In the genomic region with DNA sequence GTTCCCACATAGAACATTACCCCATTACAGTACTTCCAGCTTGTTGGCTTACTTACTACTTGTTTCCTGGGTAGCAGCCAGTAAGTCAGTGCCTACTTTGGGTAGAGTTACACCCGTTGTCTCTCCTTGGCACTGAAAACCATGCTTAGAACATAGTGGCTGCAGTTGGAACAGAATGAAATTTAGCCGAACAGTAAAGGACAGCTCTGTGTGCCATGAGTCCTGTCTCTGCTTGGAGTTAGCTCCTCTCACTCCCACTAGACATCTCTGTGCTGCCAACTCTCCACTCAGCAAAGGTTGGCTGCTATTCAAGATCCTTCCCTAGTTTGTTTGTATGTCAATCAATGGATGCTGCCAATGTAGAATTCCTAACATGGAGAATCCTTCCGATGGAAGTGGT, we compare ENCODE assay signal across 28 mouse cellular contexts.
DNase-seq lines count a peak whose midpoint lies in the region; ATAC-seq and TF ChIP-seq lines count a peak whose summit lies in the region.
"Had no signal": no experiment of that assay in that cellular context is flagged by ENCODE, and none has a peak within 500 bp of the region (broad histone marks: within the 10 kb centered on the region; RNA-seq: fewer than 3 reads in every experiment).

No protein-coding gene starts in this region.

- no peaks in the 10 kb centered on the region for H3K27me3 ChIP-seq in forebrain, embryonic 14.5 days (replicated peaks; ENCODE audit: control insufficient read depth, insufficient read depth, low read length)
- H3K27me3 ChIP-seq in forebrain, embryonic 13.5 days, result no peaks in the 10 kb centered on the region
- no peaks in the 10 kb centered on the region for H3K27me3 ChIP-seq in cerebellum, adult 2 months (ENCODE audit: control insufficient read depth, insufficient read depth, low read length)
- H3K27me3 ChIP-seq: forebrain, embryonic 12.5 days; heart, embryonic 12.5 days; intestine, embryonic 15.5 days; megakaryocyte, embryonic 14.5 days; midbrain, embryonic 15.5 days; neural tube, embryonic 15.5 days; Patski had no signal

- no peak for TF ChIP-seq CTCF in layer of hippocampus, adult 2 months (conservative IDR thresholded peaks at IDR 0.05)
- no peak for TF ChIP-seq CTCF in cerebellum, adult 2 months (IDR thresholded peaks at IDR 0.05; ENCODE audit: borderline replicate concordance, insufficient read depth, low read depth, low read length)

- H3K4me2 ChIP-seq in forebrain, embryonic 14.5 days (ENCODE audit: low read length), result no peak overlapping the region
- no peak overlapping the region for H3K4me2 ChIP-seq in forebrain, embryonic 13.5 days
- H3K4me2 ChIP-seq: forebrain, embryonic 12.5 days; heart, embryonic 12.5 days; hindbrain, embryonic 14.5 days; intestine, embryonic 15.5 days; midbrain, embryonic 15.5 days; neural tube, embryonic 15.5 days had no signal

- H3K9me3 ChIP-seq in forebrain, embryonic 14.5 days (replicated peaks; ENCODE audit: control insufficient read depth, low read length), result no peaks in the 10 kb centered on the region
- no peaks in the 10 kb centered on the region for H3K9me3 ChIP-seq in forebrain, embryonic 13.5 days (replicated peaks)
- H3K9me3 ChIP-seq: embryonic facial prominence, embryonic 10.5 days; forebrain, embryonic 12.5 days; heart, embryonic 12.5 days; intestine, embryonic 15.5 days; limb, embryonic 10.5 days; midbrain, embryonic 15.5 days; neural tube, embryonic 15.5 days had no signal

- H3K4me1 ChIP-seq in forebrain, embryonic 14.5 days (ENCODE audit: control insufficient read depth, insufficient read depth, low read length), result no peaks in the 10 kb centered on the region
- no peaks in the 10 kb centered on the region for H3K4me1 ChIP-seq in forebrain, embryonic 13.5 days
- peaks cover 4% of the 10 kb centered on the region for H3K4me1 ChIP-seq in cerebellum, adult 2 months (ENCODE audit: control insufficient read depth, insufficient read depth, low read length)
- H3K4me1 ChIP-seq: embryonic facial prominence, embryonic 10.5 days; forebrain, embryonic 12.5 days; heart, embryonic 12.5 days; intestine, embryonic 15.5 days; limb, embryonic 10.5 days; megakaryocyte, embryonic 14.5 days; midbrain, embryonic 15.5 days; neural tube, embryonic 15.5 days had no signal

- TF ChIP-seq POLR2A in cerebellum, adult 2 months (IDR thresholded peaks at IDR 0.05; ENCODE audit: borderline replicate concordance, insufficient read depth, low read length), result no peak

- no peak overlapping the region for H3K4me3 ChIP-seq in forebrain, embryonic 14.5 days (ENCODE audit: low read depth, low read length)
- H3K4me3 ChIP-seq in forebrain, embryonic 13.5 days, result no peak overlapping the region
- no peak overlapping the region for H3K4me3 ChIP-seq in layer of hippocampus, adult 2 months
- H3K4me3 ChIP-seq in cerebellum, adult 2 months (replicated peaks; ENCODE audit: insufficient read depth, low read depth, low read length), result no peak overlapping the region
- H3K4me3 ChIP-seq: embryonic facial prominence, embryonic 10.5 days; forebrain, embryonic 12.5 days; heart, embryonic 12.5 days; intestine, embryonic 15.5 days; limb, embryonic 10.5 days; megakaryocyte, embryonic 14.5 days; midbrain, embryonic 15.5 days; myocyte; neural tube, embryonic 15.5 days had no signal

- H3K9ac ChIP-seq in forebrain, embryonic 14.5 days (ENCODE audit: low read length), result no peak overlapping the region
- H3K9ac ChIP-seq in forebrain, embryonic 13.5 days, result no peak overlapping the region
- H3K9ac ChIP-seq: forebrain, embryonic 12.5 days; heart, embryonic 12.5 days; hindbrain, embryonic 14.5 days; intestine, embryonic 15.5 days; liver, postnatal 0 days; midbrain, embryonic 15.5 days; neural tube, embryonic 15.5 days had no signal

- H3K27ac ChIP-seq in forebrain, embryonic 14.5 days (ENCODE audit: low read depth, low read length), result no peak overlapping the region
- no peak overlapping the region for H3K27ac ChIP-seq in forebrain, embryonic 13.5 days
- peak overlapping the region; percentile 43 for H3K27ac ChIP-seq in layer of hippocampus, adult 2 months
- no peak overlapping the region for H3K27ac ChIP-seq in cerebellum, adult 2 months (ENCODE audit: insufficient read depth, low read length)
- H3K27ac ChIP-seq: embryonic facial prominence, embryonic 10.5 days; forebrain, embryonic 12.5 days; hindbrain, embryonic 14.5 days; intestine, embryonic 15.5 days; limb, embryonic 10.5 days; midbrain, embryonic 15.5 days; neural tube, embryonic 15.5 days had no signal

- ATAC-seq in forebrain, embryonic 14.5 days, result no peak
- ATAC-seq in forebrain, embryonic 13.5 days, result no peak
- ATAC-seq: intestine, embryonic 15.5 days; liver, postnatal 0 days; midbrain, embryonic 15.5 days; Patski had no signal

- H3K36me3 ChIP-seq in forebrain, embryonic 14.5 days (ENCODE audit: control insufficient read depth, insufficient read depth, low read length), result no peaks in the 10 kb centered on the region
- no peaks in the 10 kb centered on the region for H3K36me3 ChIP-seq in forebrain, embryonic 13.5 days (ENCODE audit: poor library complexity, severe bottlenecking)
- H3K36me3 ChIP-seq: embryonic facial prominence, embryonic 10.5 days; forebrain, embryonic 12.5 days; heart, embryonic 12.5 days; intestine, embryonic 15.5 days; limb, embryonic 10.5 days; midbrain, embryonic 15.5 days; neural tube, embryonic 15.5 days had no signal

- WGBS in forebrain, embryonic 14.5 days, result 77% methylated on average over 3 of the region's 3 CpGs
- WGBS in forebrain, embryonic 13.5 days, result 87% methylated on average over 3 of the region's 3 CpGs
- 17% methylated on average over 3 of the region's 3 CpGs for WGBS in cerebellum, adult 2 months

- peak; percentile 16 for DNase-seq in forebrain, embryonic 14.5 days (ENCODE audit: low spot score)
- peak; percentile 17 to 58 for DNase-seq in layer of hippocampus, adult 2 months (ENCODE audit: low spot score in 2 of 2)
- no peak for DNase-seq in layer of hippocampus, postnatal 10 days (ENCODE audit: low spot score in 2 of 2)
- DNase-seq in brain, adult 2 months (ENCODE audit: low read depth, low spot score), result peak; percentile 83
- peak; percentile 6 for DNase-seq in right cerebral cortex, postnatal 25 days
- DNase-seq in cerebellum, adult 2 months, result no peak
- no peak for DNase-seq in cerebellum, adult 18-20 months
- DNase-seq: adrenal gland, postnatal 10 days; cerebellum, adult 8-10 months; gastrocnemius, postnatal 10 days; heart, postnatal 36 days; kidney, adult 9 months; kidney, postnatal 25 days; liver, postnatal 0 days; lung, postnatal 14 days; thymus, postnatal 14 days had no signal

Comparison
In these comparisons a context has a peak if more than half of its experiments do, and no peak if none do; other contexts are left out.
1. DNase-seq: peak in forebrain, embryonic 14.5 days (single experiment), layer of hippocampus, adult 2 months (2 of 2), brain, adult 2 months (single experiment) and right cerebral cortex, postnatal 25 days (single experiment); none in layer of hippocampus, postnatal 10 days (0 of 2), cerebellum, adult 2 months (0 of 2) and cerebellum, adult 18-20 months (0 of 2).